Mouse (Mus musculus) lung, adult 2 months (tissue): ENCODE data around the gene Cpm.

Experiments used
- CTCF ChIP-seq: fragments of 200-500 bp; IDR thresholded peaks from 2 replicates; pipeline ENCODE4 v1.5.1; 2011; ENCODE audit warnings: mild to moderate bottlenecking, low read length, control low read depth; ENCODE audit not compliant: insufficient read depth
- POLR2A ChIP-seq: fragments of 200-500 bp; IDR thresholded peaks from 2 replicates; pipeline ENCODE4 v1.6.1; 2011; ENCODE audit warnings: low read depth, mild to moderate bottlenecking, control low read depth, low read length, borderline replicate concordance; ENCODE audit errors: extremely low read depth

DNA sequence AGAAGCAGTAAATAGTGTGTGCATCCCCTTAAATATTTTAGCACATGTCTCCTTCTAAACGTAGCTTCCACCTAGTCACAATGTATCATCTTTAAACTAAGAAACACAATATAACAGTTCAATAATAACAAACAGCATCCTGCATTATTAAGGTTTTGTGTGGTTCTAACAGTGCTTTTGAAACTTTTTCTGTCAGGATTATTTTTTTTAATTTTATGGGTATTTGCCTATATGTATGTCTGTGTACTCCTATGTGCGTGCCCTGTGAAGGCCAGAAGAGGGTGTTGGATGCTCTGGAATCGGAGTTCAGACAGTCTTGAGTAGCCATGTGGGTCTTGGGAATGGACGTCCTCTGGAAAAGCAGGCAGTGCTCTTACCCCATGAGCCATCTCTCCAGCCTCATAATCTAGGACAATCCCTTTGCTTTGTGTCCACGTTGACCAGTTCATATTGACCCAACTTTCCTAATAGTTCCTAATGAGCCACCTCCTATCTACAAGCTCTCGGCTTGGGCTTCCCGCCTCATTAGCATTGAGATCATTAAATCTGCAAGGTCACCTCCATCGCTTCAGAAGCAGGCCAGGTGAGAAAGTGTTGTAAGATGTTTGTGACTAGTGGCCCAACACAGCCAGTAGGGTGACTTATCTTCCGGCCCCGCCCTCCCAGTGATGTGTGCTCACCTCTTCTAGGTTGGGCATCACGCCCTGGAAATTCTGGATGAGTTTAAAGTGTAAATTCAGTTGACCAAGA is 20.2 kb downstream of the Cpm start:
- TF ChIP-seq POLR2A: no peak
- no peak for TF ChIP-seq CTCF
